Mouse (Mus musculus): Measurements from ENCODE around the gene Dennd5b.
A peak's percentile ranks its signal among the peaks of the same experiment; 100 is the strongest.
"Not testable (repeated sequence)": the region's sequence is repeated elsewhere in the genome, so short reads cannot be mapped to it uniquely, and the experiment has no call there.

Dennd5b gene

DNA sequence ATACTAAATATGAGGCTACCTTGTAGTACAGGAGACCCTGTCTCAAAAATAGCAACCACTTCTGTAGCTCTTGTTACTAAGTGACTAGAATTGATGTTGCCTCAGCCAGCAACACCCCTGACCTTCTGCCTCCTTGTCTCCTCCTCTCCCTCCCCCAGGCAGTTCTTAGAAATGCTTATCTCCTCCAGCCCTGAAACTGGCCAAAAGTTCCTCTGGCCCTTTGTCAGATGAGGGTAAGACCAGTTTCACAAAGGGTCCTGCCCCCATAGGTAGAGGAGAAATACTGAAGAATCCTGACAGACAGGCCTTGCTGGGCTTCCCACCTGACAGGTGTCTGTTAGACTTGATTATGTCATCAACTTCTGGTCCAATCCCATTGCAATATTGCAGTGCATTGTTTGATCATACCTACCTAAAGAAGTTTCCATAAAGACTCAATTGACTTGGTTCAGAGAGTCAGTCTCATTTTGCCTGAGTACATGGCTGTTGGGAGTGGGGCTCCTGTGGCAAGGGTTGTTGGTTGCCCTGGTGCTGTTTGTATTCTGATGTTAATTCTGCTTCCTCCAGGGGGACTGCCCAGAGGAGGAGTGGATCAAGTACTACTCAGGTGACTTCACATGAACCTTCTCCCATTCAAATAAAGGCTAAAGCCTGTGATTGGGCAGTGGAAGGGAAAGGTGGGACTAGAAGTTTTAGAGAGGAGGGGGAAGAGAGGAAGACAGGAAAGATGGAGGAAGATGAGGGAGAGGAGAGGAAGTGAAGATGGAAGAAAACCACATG, 145.6 kb downstream of the Dennd5b start:
- no peak for DNase-seq (ENCODE audit: extremely low spot score, low read depth, low spot score)

DNA sequence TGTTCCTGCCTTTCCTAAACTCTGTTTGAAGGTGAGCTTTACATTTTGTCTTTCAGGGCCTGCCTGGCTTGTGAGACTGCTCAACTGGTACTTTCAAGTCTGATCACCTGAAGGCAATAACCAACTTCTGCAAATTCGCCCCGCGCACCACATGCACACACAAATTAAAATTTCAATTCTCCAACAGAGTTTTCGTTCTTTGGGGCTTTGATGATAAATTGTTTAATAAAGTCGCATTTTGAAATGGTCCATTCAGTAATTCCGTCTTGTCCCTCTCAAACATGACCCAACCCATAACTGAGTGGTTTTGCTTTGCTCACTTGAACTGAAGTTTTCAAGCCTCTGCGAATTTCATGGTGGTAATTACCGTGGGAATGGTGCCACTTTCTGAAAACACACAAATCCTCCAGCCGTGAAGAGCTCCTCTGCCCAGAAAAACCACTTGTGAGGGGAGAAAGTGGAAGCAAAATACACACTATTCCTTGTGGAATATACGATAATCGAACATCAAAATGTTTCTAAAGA, 154.5 kb downstream of the Dennd5b start:
- no peak for DNase-seq (ENCODE audit: extremely low spot score, low read depth, low spot score)

DNA sequence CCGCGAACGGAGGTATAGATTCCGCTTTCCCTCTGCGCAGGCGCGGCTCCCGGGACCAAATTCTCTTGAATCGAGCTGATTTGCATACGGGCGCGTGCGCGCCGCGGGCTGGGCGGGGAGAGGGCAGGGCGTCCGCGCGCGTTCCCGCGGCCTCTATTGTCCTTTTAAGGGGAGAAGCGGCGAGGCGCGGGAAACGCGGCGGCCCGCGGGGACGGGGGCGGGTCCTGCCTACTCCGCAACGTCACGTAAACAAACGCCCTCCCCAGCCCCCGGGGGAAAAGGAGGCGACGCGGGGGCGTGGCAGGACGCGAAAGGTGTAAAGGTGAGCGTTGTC, 155.1 kb downstream of the Dennd5b start, which contains the start of gene Sinhcaf:
Gene Sinhcaf, minus strand, starts transcription at position 59 of the 334 bp plus-strand sequence.
- DNase-seq (ENCODE audit: extremely low spot score, low read depth, low spot score): peak; percentile 94

DNA sequence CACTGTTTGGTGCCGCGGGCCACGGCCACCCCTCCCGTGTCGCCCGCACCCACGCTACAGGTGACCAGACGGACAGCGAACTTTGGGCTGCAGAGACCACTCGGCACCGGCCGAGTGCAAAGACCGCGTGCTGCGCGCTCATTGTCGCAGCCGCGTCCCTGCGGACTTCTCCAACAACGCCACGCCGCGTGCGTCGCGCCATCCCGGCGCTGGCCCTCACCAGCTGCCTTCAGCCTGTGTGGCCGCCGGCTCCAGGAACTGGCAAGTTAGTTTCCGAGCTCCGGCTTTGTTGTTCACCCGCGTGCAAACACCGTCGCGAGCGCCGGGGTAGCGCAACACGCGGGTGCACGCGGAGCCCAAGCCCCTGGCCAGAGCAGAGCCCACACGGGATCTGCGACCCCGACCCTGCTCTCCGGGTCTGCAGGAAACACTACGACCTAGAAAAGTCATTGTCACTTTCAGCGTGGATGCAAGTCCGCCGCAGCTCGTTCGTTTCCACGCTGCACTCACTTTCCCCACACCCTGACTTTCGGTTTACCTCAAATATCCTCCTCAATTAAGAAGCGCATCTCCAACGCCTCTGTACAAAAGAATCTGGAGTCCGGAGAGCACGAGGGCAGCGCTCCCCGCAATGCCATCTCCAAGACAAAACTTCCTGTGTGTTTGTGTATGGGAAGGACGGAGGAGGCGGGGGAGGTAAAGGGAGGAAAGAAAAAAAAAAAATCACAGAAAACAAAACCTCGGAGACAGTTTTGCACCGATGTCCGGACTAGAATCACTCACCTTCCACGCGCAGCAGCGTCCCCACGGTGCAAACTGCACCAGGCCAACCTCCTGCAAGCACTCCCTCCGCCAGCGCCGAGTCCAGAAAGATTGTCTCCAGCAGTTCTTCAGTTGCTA, 155.7 kb downstream of the Dennd5b start:
- DNase-seq (ENCODE audit: extremely low spot score, low read depth, low spot score): no peak

DNA sequence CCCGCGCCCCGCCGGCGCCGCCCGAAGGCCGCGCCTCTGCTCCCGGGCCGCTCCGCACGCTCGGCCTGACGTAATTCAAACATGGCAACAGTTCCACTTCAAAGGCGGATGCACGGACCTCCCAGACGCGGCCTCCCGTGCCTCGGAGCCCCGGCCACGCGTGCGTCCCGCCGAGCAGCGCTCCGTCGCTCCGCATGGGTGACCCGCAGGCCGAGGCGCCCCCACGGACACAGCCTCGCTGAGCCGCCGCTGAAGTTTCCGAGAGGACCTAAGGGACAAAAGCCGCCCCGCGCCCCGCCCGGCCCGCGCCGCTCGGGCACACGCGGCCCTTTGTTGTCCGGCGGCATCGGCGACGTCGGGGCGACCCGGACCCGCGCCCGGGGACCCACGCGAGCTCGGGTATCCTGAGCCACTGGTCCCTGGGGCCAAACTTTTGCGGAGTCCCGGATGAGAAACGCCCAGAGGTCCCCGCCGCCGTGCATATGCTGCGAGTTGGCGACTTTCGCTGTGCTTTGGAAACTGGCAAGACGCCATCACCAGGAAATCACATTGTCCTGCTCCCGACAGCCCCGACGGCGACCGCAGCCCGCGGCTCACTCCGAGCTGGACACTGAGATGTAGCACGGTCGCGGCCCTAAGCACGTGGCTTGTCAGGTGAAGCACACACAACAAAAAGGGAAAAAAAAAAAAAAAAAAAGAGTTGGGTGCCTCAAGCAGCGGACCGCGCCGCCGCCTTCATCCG, 156.5 kb downstream of the Dennd5b start:
- no peak for DNase-seq (ENCODE audit: extremely low spot score, low read depth, low spot score)

DNA sequence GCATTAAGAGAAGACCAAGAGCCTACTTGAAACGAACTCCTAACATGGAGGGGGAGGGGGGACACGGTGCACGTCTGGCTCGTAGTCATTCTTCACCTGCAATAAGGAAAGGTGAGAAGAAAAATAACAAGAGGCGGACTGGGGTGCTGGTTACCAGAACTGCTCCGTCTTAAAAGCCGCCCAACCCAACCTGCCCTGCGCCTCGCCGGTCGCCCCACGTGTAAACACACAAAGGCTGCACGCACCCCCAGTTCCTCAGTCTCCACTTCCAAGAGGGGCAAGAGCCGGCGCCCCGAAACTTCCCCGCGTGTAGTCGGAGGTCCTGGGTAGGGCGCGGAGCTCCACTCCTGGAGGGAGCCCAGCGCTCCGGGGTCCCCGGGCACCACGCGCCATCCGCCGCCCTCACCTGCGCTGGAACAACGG, 157.1 kb downstream of the Dennd5b start:
- DNase-seq (ENCODE audit: extremely low spot score, low read depth, low spot score): no peak

DNA sequence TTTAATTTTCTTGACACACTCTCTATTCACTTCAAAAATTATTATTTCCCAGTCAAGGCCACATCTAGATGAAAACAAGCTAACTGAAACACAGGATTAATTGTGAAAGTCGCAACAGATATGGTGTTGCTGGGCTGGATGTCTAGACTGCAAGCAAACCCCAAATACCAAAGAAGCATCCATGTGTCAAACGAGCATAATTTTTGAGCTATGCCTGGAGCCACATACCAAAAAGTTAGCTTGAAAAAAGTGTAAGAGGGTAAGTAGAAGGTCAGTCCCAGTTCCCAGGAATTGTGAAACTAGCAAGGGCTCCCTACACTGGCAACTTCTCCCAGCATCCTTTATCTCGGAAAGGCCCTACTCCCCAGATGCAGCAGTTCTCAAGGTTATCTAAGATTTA, 157.8 kb downstream of the Dennd5b start:
- DNase-seq (ENCODE audit: extremely low spot score, low read depth, low spot score): no peak

DNA sequence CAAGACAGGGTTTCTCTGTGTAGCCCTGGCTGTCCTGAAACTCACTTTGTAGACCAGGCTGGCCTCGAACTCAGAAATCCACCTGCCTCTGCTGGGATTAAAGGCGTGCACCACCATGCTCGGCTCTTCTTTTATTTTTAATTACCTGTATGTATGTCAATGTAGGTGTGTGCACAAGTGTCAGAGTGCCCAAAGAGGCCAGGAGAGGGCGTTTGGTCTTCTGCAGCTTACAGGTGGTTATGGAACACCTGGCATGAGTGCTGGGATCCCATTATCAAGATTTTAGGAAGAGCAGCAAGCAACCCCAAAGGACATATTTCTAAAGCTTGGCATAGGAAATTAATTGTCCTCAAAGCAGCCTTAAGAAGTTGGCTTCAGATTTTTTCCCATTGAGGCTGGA, 159.1 kb downstream of the Dennd5b start:
- DNase-seq (ENCODE audit: extremely low spot score, low read depth, low spot score): no peak

DNA sequence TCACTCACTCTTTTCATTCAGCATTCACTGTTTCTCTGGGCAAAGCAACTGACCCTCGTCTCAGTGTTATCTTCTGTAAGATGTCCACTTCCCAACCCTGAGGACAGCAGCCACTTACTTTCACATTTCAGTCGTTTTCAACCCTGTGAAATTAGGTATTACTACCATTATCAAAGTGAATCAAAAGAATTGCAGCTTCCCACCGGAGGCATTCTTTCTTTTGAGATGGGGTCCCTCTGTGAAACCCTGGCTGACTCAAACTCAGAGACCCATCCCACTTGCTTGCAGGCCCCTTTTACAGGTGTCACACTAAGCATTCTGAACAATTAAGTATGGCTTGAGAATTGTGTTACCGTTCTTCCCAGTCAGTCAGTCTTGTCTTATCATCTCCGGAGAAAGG, 159.6 kb downstream of the Dennd5b start:
- DNase-seq (ENCODE audit: extremely low spot score, low read depth, low spot score): no peak

DNA sequence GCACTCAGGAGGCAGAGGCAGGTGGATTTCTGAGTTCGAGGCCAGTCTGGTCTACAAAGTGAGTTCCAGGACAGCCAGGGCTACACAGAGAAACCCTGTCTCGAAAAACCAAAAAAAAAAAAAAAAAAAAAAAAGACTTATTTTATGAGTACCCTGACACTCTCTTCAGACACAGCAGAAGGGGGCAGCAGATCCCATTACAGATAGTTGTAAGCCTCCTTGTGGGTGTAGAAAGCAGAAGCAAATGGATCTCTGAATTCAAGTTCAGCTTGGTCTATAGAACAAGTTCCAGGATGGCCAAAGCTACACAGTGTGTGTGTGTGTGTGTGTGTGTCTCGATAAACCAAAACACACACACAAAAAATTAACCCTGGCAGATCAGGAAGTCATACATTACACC, 161.1 kb downstream of the Dennd5b start:
- DNase-seq (ENCODE audit: extremely low spot score, low read depth, low spot score): not testable (repeated sequence)

Data from hindlimb bud, embryonic 11.5 days (tissue).